Mouse (Mus musculus) limb, embryonic 13.5 days (tissue): ENCODE results near the gene Mbip. TPM values are rescaled to one million over a fixed set of nuclear protein-coding genes. Genes with fewer than 3 reads are reported as not detected.

Experiments
- ATAC-seq: fragments of 200-750 bp; cut with Nextera tagmentation; 2 replicates; pipeline ENCODE4 v1.8.0; 2017; ENCODE audit warnings: low read depth, moderate number of reproducible peaks, moderate TSS enrichment; ENCODE audit not compliant: low FRiP score
- H3K27ac ChIP-seq: fragments of 300-500 bp; sonication (generic); 2 replicates; pipeline ENCODE4 v1.5.1; 2015; ENCODE audit warnings: inconsistent platforms, mild to moderate bottlenecking, moderate library complexity
- H3K27me3 ChIP-seq: fragments of 300-500 bp; sonication (generic); 2 replicates; pipeline ENCODE4 v1.6.1; 2015; ENCODE audit warnings: mild to moderate bottlenecking, inconsistent platforms
- H3K36me3 ChIP-seq: fragments of 300-500 bp; sonication (generic); 2 replicates; pipeline ENCODE4 v1.6.1; 2015; ENCODE audit warnings: inconsistent platforms, mild to moderate bottlenecking, moderate library complexity
- H3K4me1 ChIP-seq: fragments of 300-500 bp; sonication (generic); 2 replicates; pipeline ENCODE4 v1.6.1; 2015; ENCODE audit warnings: inconsistent platforms
- H3K4me2 ChIP-seq: fragments of 300-500 bp; sonication (generic); replicated peaks from 2 replicates; pipeline ENCODE4 v1.6.1; 2015; ENCODE audit warnings: inconsistent platforms, mild to moderate bottlenecking, moderate library complexity
- H3K4me3 ChIP-seq: fragments of 300-500 bp; sonication (generic); 2 replicates; pipeline ENCODE4 v1.5.1; 2015; ENCODE audit warnings: moderate library complexity, mild to moderate bottlenecking, inconsistent platforms
- H3K9ac ChIP-seq: fragments of 300-500 bp; sonication (generic); 2 replicates; pipeline ENCODE4 v1.6.1; 2015; ENCODE audit warnings: mild to moderate bottlenecking, inconsistent platforms
- H3K9me3 ChIP-seq: fragments of 300-500 bp; sonication (generic); 2 replicates; pipeline ENCODE4 v1.6.1; 2016; ENCODE audit warnings: inconsistent platforms
- WGBS: fragments of 180-500 bp; shearing (Covaris S2); methylation state at CpG from one replicate; pipeline ENCODE4 v1.1.7; 2015; 5-methylcytosine and 5-hydroxymethylcytosine counted together
- polyA plus RNA-seq: library from polyadenylated mRNA; unstranded; fragments of >200 nt; fragmentation: Nextera tagmentation; extraction: Ambion mirVana; gene quantifications from 2 replicates; pipeline ENCODE4 v1.2.1, GENCODE M21; 2015

Mbip gene
- polyA plus RNA-seq, 1 experiment from 2014 or later = 48.8 TPM

- Histone ChIP-seq H3K4me3 (no peak overlapping the region), H3K4me2 (no peak overlapping the region), H3K4me1 (peaks cover 7% of the 10 kb centered on the region; the same call in 1 of the 2 replicates), H3K27me3 (peaks cover 6% of the 10 kb centered on the region; the same call in 1 of the 2 replicates), H3K36me3 (no peaks in the 10 kb centered on the region), H3K27ac (no peak overlapping the region), H3K9ac (no peak overlapping the region), H3K9me3 (no peaks in the 10 kb centered on the region)
- WGBS = 56% methylated on average over 6 of the region's 6 CpGs
- no peak for ATAC-seq
Observed at GRCm38 (mm10) chr12:56305758-56306157, 39.9 kb downstream of the Mbip start.

DNA sequence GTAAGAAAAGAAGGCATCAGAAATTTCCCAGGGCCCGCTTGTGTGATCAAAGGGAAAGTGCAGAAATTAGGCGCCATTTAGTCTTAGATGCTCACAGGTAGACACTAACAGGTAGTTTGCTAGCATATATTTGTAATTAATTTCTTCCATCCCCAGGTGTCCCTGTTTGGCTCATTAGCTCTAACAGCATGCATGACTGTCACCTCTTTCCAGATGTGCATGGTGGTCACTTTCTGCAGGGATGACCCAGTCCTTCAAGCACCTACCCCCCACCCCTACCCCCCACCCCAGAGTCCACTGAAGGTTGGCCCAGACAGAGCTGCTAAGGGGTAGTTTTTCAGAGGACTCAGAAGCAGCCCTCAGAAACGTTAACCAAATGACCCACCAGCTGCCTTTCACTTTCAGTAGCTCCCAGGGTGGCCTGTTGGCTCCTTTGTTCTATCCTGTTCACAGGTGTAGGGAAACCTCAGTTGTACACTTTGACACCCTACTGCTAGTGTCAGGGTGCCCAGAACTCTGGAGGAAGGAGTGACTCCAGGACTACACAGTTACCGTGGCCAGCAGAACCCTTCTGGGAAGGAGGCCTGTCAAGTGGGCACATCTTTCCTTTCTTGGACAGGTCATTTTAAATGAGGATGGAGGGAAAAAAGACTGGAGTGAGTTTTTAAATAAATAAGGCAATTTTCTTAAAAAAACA is 43.2 kb downstream of the Mbip start:
- H3K9ac ChIP-seq = no peak overlapping the region
- H3K4me3 ChIP-seq = peak overlapping the region; percentile 45
- H3K27ac ChIP-seq = no peak overlapping the region
- peak overlapping the region; percentile 76 for H3K4me2 ChIP-seq
- ATAC-seq = peak; percentile 41; the same call in 1 of the 2 replicates
- H3K36me3 ChIP-seq = no peaks in the 10 kb centered on the region
- WGBS = 16% methylated on average over 4 of the region's 4 CpGs
- no peaks in the 10 kb centered on the region for H3K9me3 ChIP-seq
- H3K27me3 ChIP-seq = peaks cover 21% of the 10 kb centered on the region
- peaks cover 7% of the 10 kb centered on the region; the same call in 1 of the 2 replicates for H3K4me1 ChIP-seq

GRCm38 (mm10) chr12:56301487-56302293 is 44.0 kb downstream of the Mbip start:
- H3K4me3 ChIP-seq = peak overlapping the region; percentile 45
- WGBS = 5% methylated on average over 27 of the region's 27 CpGs
- ATAC-seq = peak; percentile 62
- H3K27me3 ChIP-seq = peaks cover 27% of the 10 kb centered on the region
- H3K36me3 ChIP-seq = no peaks in the 10 kb centered on the region
- H3K27ac ChIP-seq = no peak overlapping the region
- peak overlapping the region; percentile 64 for H3K9ac ChIP-seq
- H3K9me3 ChIP-seq = no peaks in the 10 kb centered on the region
- peak overlapping the region; percentile 76 for H3K4me2 ChIP-seq
- H3K4me1 ChIP-seq = peaks cover 7% of the 10 kb centered on the region; the same call in 1 of the 2 replicates

DNA sequence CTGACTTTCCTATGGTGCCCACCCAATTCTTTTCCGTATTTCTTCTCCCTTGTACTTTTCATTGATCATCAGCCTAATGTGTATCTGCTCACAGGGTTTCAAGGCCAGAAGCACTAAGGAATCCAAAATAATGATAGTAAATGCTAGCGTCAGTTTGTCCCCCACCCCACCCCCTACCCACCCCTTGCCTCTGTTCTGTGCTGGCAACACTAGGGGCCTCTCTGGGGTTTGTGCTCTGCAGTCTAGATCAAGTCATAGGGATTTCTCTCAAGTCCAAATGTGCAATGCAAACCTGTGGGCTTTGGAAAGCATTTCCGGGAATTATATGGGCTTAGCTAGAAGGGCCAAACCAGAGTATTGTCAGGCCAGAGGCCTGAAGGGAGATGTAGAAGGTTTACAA is 46.1 kb downstream of the Mbip start:
- Histone ChIP-seq H3K4me3 (no peak overlapping the region), H3K4me2 (no peak overlapping the region), H3K27me3 (peaks cover 30% of the 10 kb centered on the region), H3K4me1 (peaks cover 7% of the 10 kb centered on the region; the same call in 1 of the 2 replicates), H3K9me3 (no peaks in the 10 kb centered on the region), H3K27ac (no peak overlapping the region), H3K9ac (no peak overlapping the region), H3K36me3 (no peaks in the 10 kb centered on the region)
- no peak for ATAC-seq
- WGBS = 54% methylated on average over 3 of the region's 3 CpGs

GRCm38 (mm10) chr12:56298919-56299318 is 46.8 kb downstream of the Mbip start:
- H3K9ac ChIP-seq = no peak overlapping the region
- peaks cover 30% of the 10 kb centered on the region for H3K27me3 ChIP-seq
- no peak overlapping the region for H3K4me3 ChIP-seq
- 52% methylated on average over 1 of the region's 1 CpGs for WGBS
- no peaks in the 10 kb centered on the region for H3K36me3 ChIP-seq
- H3K9me3 ChIP-seq = no peaks in the 10 kb centered on the region
- no peak overlapping the region for H3K27ac ChIP-seq
- H3K4me2 ChIP-seq = no peak overlapping the region
- ATAC-seq = no peak
- peaks cover 7% of the 10 kb centered on the region; the same call in 1 of the 2 replicates for H3K4me1 ChIP-seq

GRCm38 (mm10) chr12:56297921-56298830 is 47.5 kb downstream of the Mbip start:
- Histone ChIP-seq H3K27me3 (peaks cover 30% of the 10 kb centered on the region), H3K4me2 (no peak overlapping the region), H3K9me3 (no peaks in the 10 kb centered on the region), H3K4me1 (peaks cover 7% of the 10 kb centered on the region; the same call in 1 of the 2 replicates), H3K27ac (no peak overlapping the region), H3K36me3 (no peaks in the 10 kb centered on the region), H3K9ac (no peak overlapping the region), H3K4me3 (no peak overlapping the region)
- ATAC-seq = no peak
- 19% methylated on average over 21 of the region's 21 CpGs for WGBS

GRCm38 (mm10) chr12:56297099-56297498 is 48.6 kb downstream of the Mbip start:
- 46% methylated on average over 5 of the region's 5 CpGs for WGBS
- no peak overlapping the region for H3K9ac ChIP-seq
- peaks cover 30% of the 10 kb centered on the region for H3K27me3 ChIP-seq
- no peaks in the 10 kb centered on the region for H3K9me3 ChIP-seq
- no peak overlapping the region for H3K4me3 ChIP-seq
- ATAC-seq = no peak
- H3K27ac ChIP-seq = no peak overlapping the region
- H3K4me1 ChIP-seq = no peaks in the 10 kb centered on the region
- H3K36me3 ChIP-seq = no peaks in the 10 kb centered on the region
- H3K4me2 ChIP-seq = no peak overlapping the region

DNA sequence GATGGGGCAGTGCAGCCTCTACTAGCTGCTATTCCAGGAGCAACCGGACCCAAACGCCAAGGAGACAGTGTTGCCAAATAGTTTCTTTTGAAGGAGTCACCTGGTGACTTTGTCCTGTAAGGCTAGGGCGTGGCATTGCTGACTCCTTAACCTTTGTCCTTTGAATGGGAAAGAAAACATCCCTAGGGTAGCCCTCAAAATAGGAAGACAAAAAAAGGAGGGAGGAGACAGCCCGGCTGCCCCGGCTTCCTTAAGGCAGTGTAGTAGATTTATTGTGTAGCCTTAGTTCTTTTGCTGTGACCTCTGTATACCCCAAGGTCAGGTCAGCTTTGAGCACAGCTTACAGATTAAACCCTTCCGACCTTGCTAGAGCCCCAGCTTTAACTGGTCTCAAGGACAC is 49.2 kb downstream of the Mbip start:
- Histone ChIP-seq H3K9me3 (no peaks in the 10 kb centered on the region), H3K4me1 (no peaks in the 10 kb centered on the region), H3K27ac (no peak overlapping the region), H3K36me3 (no peaks in the 10 kb centered on the region), H3K4me3 (no peak overlapping the region), H3K4me2 (no peak overlapping the region), H3K9ac (no peak overlapping the region), H3K27me3 (peaks cover 30% of the 10 kb centered on the region)
- ATAC-seq = no peak
- WGBS = 35% methylated on average over 6 of the region's 6 CpGs

DNA sequence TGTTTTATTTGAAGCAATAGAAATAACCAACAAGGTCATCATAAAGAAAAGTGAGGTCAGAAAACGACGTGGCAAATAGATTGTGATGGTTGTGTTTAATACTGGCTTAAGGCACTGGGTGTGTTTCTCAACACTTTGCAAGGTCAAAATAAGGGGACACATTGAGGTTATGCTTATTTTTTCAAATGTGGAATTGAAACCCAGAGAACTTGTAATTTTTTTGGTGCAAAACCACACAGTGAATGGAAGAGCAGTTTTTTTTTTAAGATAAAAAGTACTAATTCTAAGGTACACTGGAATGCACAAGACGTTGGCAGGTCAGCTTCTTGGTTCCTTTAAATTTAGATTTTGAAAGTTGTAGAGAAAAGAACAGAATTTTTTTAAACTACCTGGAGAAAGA is 50.5 kb downstream of the Mbip start:
- H3K4me1 ChIP-seq = no peaks in the 10 kb centered on the region
- H3K27ac ChIP-seq = no peak overlapping the region
- no peak overlapping the region for H3K4me2 ChIP-seq
- ATAC-seq = no peak
- H3K9me3 ChIP-seq = no peaks in the 10 kb centered on the region
- no peak overlapping the region for H3K9ac ChIP-seq
- 53% methylated on average over 3 of the region's 3 CpGs for WGBS
- H3K36me3 ChIP-seq = no peaks in the 10 kb centered on the region
- peaks cover 25% of the 10 kb centered on the region for H3K27me3 ChIP-seq
- H3K4me3 ChIP-seq = no peak overlapping the region

DNA sequence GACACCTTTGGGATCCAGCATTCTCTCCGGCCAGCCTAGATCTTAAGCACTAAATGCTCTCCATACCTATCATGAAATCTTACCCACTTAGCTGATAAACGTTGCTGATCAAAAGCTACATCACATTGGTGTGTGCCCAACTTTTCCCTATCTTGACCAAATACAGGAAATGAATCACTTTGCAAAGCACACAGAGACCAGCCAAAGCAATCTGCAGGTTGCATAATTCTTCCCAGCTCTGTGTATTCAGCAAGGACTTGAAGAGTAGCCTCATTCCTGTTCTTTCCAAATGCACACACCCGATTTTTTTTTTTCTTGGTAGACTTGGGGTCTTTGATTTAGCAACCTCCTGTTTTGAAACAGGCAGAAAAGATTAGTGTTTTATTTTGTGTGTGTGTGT is 57.1 kb downstream of the Mbip start:
- no peak overlapping the region for H3K4me3 ChIP-seq

DNA sequence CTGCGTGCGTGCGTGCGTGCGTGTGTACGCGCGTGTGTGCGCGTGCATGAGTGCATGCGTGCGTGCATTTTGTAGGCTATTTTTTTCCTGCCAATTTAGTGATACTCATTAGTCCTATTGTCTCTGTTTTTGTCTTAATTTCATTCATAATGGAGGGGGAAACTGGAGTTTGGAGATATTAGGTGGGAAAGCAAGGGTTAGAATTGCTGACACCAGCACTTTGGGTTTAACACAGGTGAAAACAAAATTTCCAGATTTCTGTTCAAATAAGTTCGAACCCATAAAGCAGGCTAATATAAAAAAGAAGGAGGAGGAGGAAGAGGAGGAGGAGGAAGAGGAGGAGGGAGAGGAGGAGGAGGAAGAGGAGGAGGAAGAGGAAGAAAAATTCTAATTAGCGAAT is 58.9 kb downstream of the Mbip start:
- no peak overlapping the region for H3K4me2 ChIP-seq
- no peaks in the 10 kb centered on the region for H3K4me1 ChIP-seq
- no peak overlapping the region for H3K4me3 ChIP-seq
- H3K27ac ChIP-seq = no peak overlapping the region
- no peak overlapping the region for H3K9ac ChIP-seq
- WGBS = 96% methylated on average over 14 of the region's 14 CpGs
- H3K36me3 ChIP-seq = no peaks in the 10 kb centered on the region
- ATAC-seq = no peak
- H3K9me3 ChIP-seq = no peaks in the 10 kb centered on the region
- no peaks in the 10 kb centered on the region for H3K27me3 ChIP-seq

More for the DNA sequence above, 57.1 kb downstream of the Mbip start:
- no peaks in the 10 kb centered on the region for H3K27me3 ChIP-seq
- WGBS = 73% methylated on average over 3 of the region's 3 CpGs
- H3K4me2 ChIP-seq = no peak overlapping the region
- no peak for ATAC-seq
- H3K36me3 ChIP-seq = no peaks in the 10 kb centered on the region
- H3K9me3 ChIP-seq = no peaks in the 10 kb centered on the region
- no peak overlapping the region for H3K27ac ChIP-seq
- H3K9ac ChIP-seq = no peak overlapping the region
- H3K4me1 ChIP-seq = no peaks in the 10 kb centered on the region

DNA sequence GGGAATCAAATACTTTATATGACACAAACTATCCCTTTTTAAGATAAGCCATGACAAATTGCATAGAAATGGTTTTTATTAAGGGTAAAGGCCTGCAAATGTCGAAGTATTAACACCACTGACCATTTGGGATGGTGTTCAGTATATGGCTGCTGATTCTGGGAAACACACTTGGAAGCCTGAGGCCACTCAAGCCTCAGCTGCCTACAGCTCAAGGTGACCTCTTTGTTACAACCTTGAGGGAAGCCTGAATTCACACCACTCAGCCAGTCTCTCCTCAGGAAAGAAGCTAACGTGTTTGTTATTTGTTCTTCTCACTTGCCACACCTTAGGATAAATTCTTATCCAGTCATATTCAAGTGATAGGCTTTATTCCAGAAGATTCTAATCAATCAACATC is 61.5 kb downstream of the Mbip start:
- Histone ChIP-seq H3K4me2 (no peak overlapping the region), H3K9ac (no peak overlapping the region), H3K4me3 (no peak overlapping the region), H3K27me3 (no peaks in the 10 kb centered on the region), H3K36me3 (no peaks in the 10 kb centered on the region), H3K27ac (no peak overlapping the region), H3K9me3 (no peaks in the 10 kb centered on the region), H3K4me1 (no peaks in the 10 kb centered on the region)
- 75% methylated on average over 2 of the region's 2 CpGs for WGBS
- no peak for ATAC-seq
